Mouse (Mus musculus): ENCODE measurements around the gene Llgl2. TPM values are rescaled to one million over a fixed set of nuclear protein-coding genes. Genes with fewer than 3 reads are reported as not detected.

Gene Llgl2
- total and polyA plus RNA-seq, 3 experiments: 3.8 to 12.3 (median 9.2) TPM

- no peak for DNase-seq (ENCODE audit: extremely low read depth)
- Histone ChIP-seq H3K4me1 (ENCODE audit: control insufficient read depth in 1 of 2, insufficient read depth in 2 of 2) (peaks cover 3 to 4% of the 10 kb centered on the region in 2 experiments; a peak in 2 of 4 replicates), H3K79me2 (replicated peaks; ENCODE audit: control insufficient read depth, extremely low read depth, insufficient read depth, poor library complexity, severe bottlenecking) (no peaks in the 10 kb centered on the region), H3K4me3 (replicated peaks in 1 of 3; ENCODE audit: low read depth in 2 of 3, low read length in 2 of 3, poor library complexity in 1 of 3) (no peak overlapping the region), H3K4me2 (ENCODE audit: insufficient read depth, low read depth, poor library complexity, severe bottlenecking) (no peak overlapping the region), H3K27me3 (replicated peaks) (peaks cover 76% of the 10 kb centered on the region), H3K9me3 (replicated peaks; ENCODE audit: low read length) (no peaks in the 10 kb centered on the region), H3K9ac (ENCODE audit: insufficient read depth, low read depth) (no peak overlapping the region), H3K27ac (ENCODE audit: insufficient read depth, low read depth) (no peak overlapping the region), H3K36me3 (replicated peaks in 1 of 2; ENCODE audit: control insufficient read depth in 1 of 2, insufficient read depth in 1 of 2, low read length in 1 of 2) (no peaks in the 10 kb centered on the region)
- in situ Hi-C loops (cut with MboI; ENCODE audit: low pct_ligation_motif_present, low pct_unique_long_range_greater_than_20kb, low sequenced_read_pairs) (no loop called here), dilution Hi-C loops (cut with MboI; ENCODE audit: extremely low pct_ligation_motif_present, extremely low pct_unique_long_range_greater_than_20kb, low sequenced_read_pairs) (no loop called here)
- no peak for TF ChIP-seq MAFK (IDR thresholded peaks at IDR 0.05; ENCODE audit: insufficient replicate concordance, low read length)
- TF ChIP-seq MYC (IDR thresholded peaks at IDR 0.05; ENCODE audit: low read depth, low read length): no peak
- TF ChIP-seq BHLHE40 (IDR thresholded peaks at IDR 0.05; ENCODE audit: low read depth, low read length): no peak
- TF ChIP-seq TBP (conservative IDR thresholded peaks at IDR 0.05; ENCODE audit: low read depth, low read length): no peak
- TF ChIP-seq CTCF (conservative IDR thresholded peaks at IDR 0.05 in 1 of 2, IDR thresholded peaks at IDR 0.05 in 1 of 2; ENCODE audit: low read depth in 2 of 2, low read length in 2 of 2): peak; percentile 17 to 46; a peak in 2 of 4 replicates
- no peak for TF ChIP-seq POLR2A (IDR thresholded peaks at IDR 0.05; ENCODE audit: low read depth, low read length)
Measured at GRCm38 (mm10) chr11:115863895-115864294, 40.0 kb downstream of the Llgl2 start.

- H3K9ac ChIP-seq (ENCODE audit: insufficient read depth, low read depth): no peak overlapping the region
- no peak overlapping the region for H3K27ac ChIP-seq (ENCODE audit: insufficient read depth, low read depth)
- no peak overlapping the region for H3K4me3 ChIP-seq (replicated peaks in 1 of 3; ENCODE audit: low read depth in 2 of 3, low read length in 2 of 3, poor library complexity in 1 of 3)
- H3K4me2 ChIP-seq (ENCODE audit: insufficient read depth, low read depth, poor library complexity, severe bottlenecking): no peak overlapping the region
- peaks cover 7 to 11% of the 10 kb centered on the region in 2 experiments for H3K4me1 ChIP-seq (ENCODE audit: control insufficient read depth in 1 of 2, insufficient read depth in 2 of 2)
- dilution Hi-C loops (cut with MboI; ENCODE audit: extremely low pct_ligation_motif_present, extremely low pct_unique_long_range_greater_than_20kb, low sequenced_read_pairs) (no loop called here), in situ Hi-C loops (cut with MboI; ENCODE audit: low pct_ligation_motif_present, low pct_unique_long_range_greater_than_20kb, low sequenced_read_pairs) (no loop called here)
- DNase-seq (ENCODE audit: extremely low read depth): no peak
- no peaks in the 10 kb centered on the region for H3K36me3 ChIP-seq (replicated peaks in 1 of 2; ENCODE audit: control insufficient read depth in 1 of 2, insufficient read depth in 1 of 2, low read length in 1 of 2)
- TF ChIP-seq MAZ (IDR thresholded peaks at IDR 0.05; ENCODE audit: low read depth, low read length): no peak
- no peak for TF ChIP-seq MXI1 (IDR thresholded peaks at IDR 0.05; ENCODE audit: low read depth, low read length)
- no peak for TF ChIP-seq MAX (IDR thresholded peaks at IDR 0.05; ENCODE audit: low read length)
- no peak for TF ChIP-seq NRF1 (IDR thresholded peaks at IDR 0.05; ENCODE audit: low read depth, low read length)
- no peak for TF ChIP-seq SIN3A (IDR thresholded peaks at IDR 0.05; ENCODE audit: low read length)
- TF ChIP-seq PAX5 (IDR thresholded peaks at IDR 0.05; ENCODE audit: low read length): no peak
- no peak for TF ChIP-seq ZNF384 (IDR thresholded peaks at IDR 0.05; ENCODE audit: low read depth, low read length)
- TF ChIP-seq GABPA (IDR thresholded peaks at IDR 0.05; ENCODE audit: insufficient replicate concordance, low read depth, low read length): no peak
- no peak for TF ChIP-seq HCFC1 (IDR thresholded peaks at IDR 0.05; ENCODE audit: low read depth, low read length)
- TF ChIP-seq CHD2 (IDR thresholded peaks at IDR 0.05; ENCODE audit: low read length): no peak
- no peak for TF ChIP-seq USF1 (IDR thresholded peaks at IDR 0.05; ENCODE audit: low read depth, low read length)
- TF ChIP-seq ETS1 (conservative IDR thresholded peaks at IDR 0.05; ENCODE audit: low read depth, low read length): no peak
- TF ChIP-seq POLR2AphosphoS2 (IDR thresholded peaks at IDR 0.05; ENCODE audit: low read depth, low read length): no peak
- TF ChIP-seq EP300 (IDR thresholded peaks at IDR 0.05; ENCODE audit: low read length): no peak
- no peak for TF ChIP-seq ZC3H11A (IDR thresholded peaks at IDR 0.05; ENCODE audit: low read depth, low read length)
- TF ChIP-seq MEF2A (IDR thresholded peaks at IDR 0.05; ENCODE audit: borderline replicate concordance, low read depth, low read length): no peak
- peaks cover 3% of the 10 kb centered on the region for H3K9me3 ChIP-seq (replicated peaks; ENCODE audit: low read length)
- no peaks in the 10 kb centered on the region for H3K79me2 ChIP-seq (replicated peaks; ENCODE audit: control insufficient read depth, extremely low read depth, insufficient read depth, poor library complexity, severe bottlenecking)
- peaks cover 40% of the 10 kb centered on the region for H3K27me3 ChIP-seq (replicated peaks)
Measured at GRCm38 (mm10) chr11:115869393-115869792, 45.5 kb downstream of the Llgl2 start.
